In genomic region chr14:46807927-46808326, GRCm38 (mm10) we compare ENCODE assay signal across 30 mouse cellular contexts. TPM values are rescaled to one million over a fixed set of nuclear protein-coding genes. Genes with fewer than 3 reads are reported as not detected.
DNase-seq lines count a peak whose midpoint lies in the region; ATAC-seq and TF ChIP-seq lines count a peak whose summit lies in the region.
"Had no signal": no experiment of that assay in that cellular context is flagged by ENCODE, and none has a peak within 500 bp of the region (broad histone marks: within the 10 kb centered on the region; RNA-seq: fewer than 3 reads in every experiment).

No protein-coding gene starts in this region.

- H3K4me3 ChIP-seq in MEL (ENCODE audit: control insufficient read depth in 1 of 2, insufficient read depth in 1 of 2, low read depth in 2 of 2, low read length in 2 of 2), result no peak overlapping the region
- no peak overlapping the region for H3K4me3 ChIP-seq in macrophage (ENCODE audit: inconsistent target)
- no peak overlapping the region for H3K4me3 ChIP-seq in intestine, embryonic 16.5 days (ENCODE audit: low read length)
- H3K4me3 ChIP-seq: embryonic facial prominence, embryonic 12.5 days; layer of hippocampus, adult 2 months; left cerebral cortex, adult 2 months; limb, embryonic 10.5 days; limb, embryonic 15.5 days; liver, embryonic 13.5 days; megakaryocyte, embryonic 14.5 days; midbrain, embryonic 12.5 days had no signal

- no peak overlapping the region for H3K4me2 ChIP-seq in intestine, embryonic 16.5 days (ENCODE audit: low read depth, low read length)
- H3K4me2 ChIP-seq: embryonic facial prominence, embryonic 12.5 days; heart, embryonic 11.5 days; hindbrain, embryonic 14.5 days; limb, embryonic 15.5 days; liver, embryonic 13.5 days; midbrain, embryonic 12.5 days had no signal

- no peak overlapping the region for H3K9ac ChIP-seq in MEL (ENCODE audit: control insufficient read depth, low read depth, low read length, poor library complexity, severe bottlenecking)
- H3K9ac ChIP-seq in intestine, embryonic 16.5 days (ENCODE audit: low read depth, low read length), result no peak overlapping the region
- H3K9ac ChIP-seq: embryonic facial prominence, embryonic 12.5 days; hindbrain, embryonic 14.5 days; limb, embryonic 15.5 days; liver, embryonic 13.5 days; midbrain, embryonic 12.5 days had no signal

- no peak for ATAC-seq in intestine, embryonic 16.5 days
- ATAC-seq: forebrain, embryonic 14.5 days; inflammation-experienced regulatory T-cells, adult 6 months had no signal

- peak; percentile 47 to 54 for DNase-seq in B cell, adult 2 months
- no peak for DNase-seq in MEL (ENCODE audit: low read depth, low spot score)
- DNase-seq in splenic B cell, adult 2 months (ENCODE audit: low read depth, low spot score), result peak; percentile 71
- DNase-seq in left cerebral cortex, adult 9 months (ENCODE audit: low spot score in 2 of 2), result no peak
- DNase-seq: adrenal gland, postnatal 25 days; cerebellum, adult 18-20 months; cerebellum, postnatal 14 days; gastrocnemius, postnatal 14 days; heart, adult 18-20 months; heart, postnatal 4 days; kidney, adult 18-20 months; kidney, postnatal 36 days; liver, embryonic 13.5 days; lung, adult 18-20 months; lung, postnatal 10 days; right cerebral cortex, adult 18-20 months; spleen, adult 18-20 months had no signal

- H3K27ac ChIP-seq in MEL (ENCODE audit: control insufficient read depth, low read depth, low read length) (no peak overlapping the region), macrophage (peak overlapping the region; percentile 32)
- H3K27ac ChIP-seq in intestine, embryonic 16.5 days (ENCODE audit: low read length), result no peak overlapping the region
- H3K27ac ChIP-seq: embryonic facial prominence, embryonic 12.5 days; hindbrain, embryonic 14.5 days; layer of hippocampus, adult 2 months; left cerebral cortex, adult 2 months; limb, embryonic 10.5 days; limb, embryonic 15.5 days; liver, embryonic 13.5 days; midbrain, embryonic 12.5 days had no signal

- no peaks in the 10 kb centered on the region for H3K9me3 ChIP-seq in MEL (replicated peaks; ENCODE audit: insufficient read depth, low read length)
- H3K9me3 ChIP-seq in intestine, embryonic 16.5 days (ENCODE audit: control insufficient read depth, low read length), result no peaks in the 10 kb centered on the region
- H3K9me3 ChIP-seq: embryonic facial prominence, embryonic 12.5 days; limb, embryonic 10.5 days; limb, embryonic 15.5 days; liver, embryonic 13.5 days; megakaryocyte, embryonic 14.5 days; midbrain, embryonic 12.5 days had no signal

- TF ChIP-seq CTCF in MEL (IDR thresholded peaks at IDR 0.05 in 2 of 3, conservative IDR thresholded peaks at IDR 0.05 in 1 of 3; ENCODE audit: control insufficient read depth in 1 of 3, insufficient read depth in 1 of 3, low read depth in 2 of 3, low read length in 3 of 3, poor library complexity in 1 of 3, severe bottlenecking in 1 of 3), result no peak

- H3K79me2 ChIP-seq in MEL (ENCODE audit: control insufficient read depth, insufficient read depth, low read length, poor library complexity) (no peaks in the 10 kb centered on the region), macrophage (ENCODE audit: inconsistent target) (no peaks in the 10 kb centered on the region)

- H3K36me3 ChIP-seq in MEL (ENCODE audit: control insufficient read depth in 1 of 2, insufficient read depth in 2 of 2, low read length in 2 of 2) (peaks cover 0 to 16% of the 10 kb centered on the region in 2 experiments; a peak in 3 of 4 replicates), macrophage (ENCODE audit: inconsistent target) (peaks cover 21% of the 10 kb centered on the region)
- H3K36me3 ChIP-seq in splenic B cell, adult 2 months (ENCODE audit: control insufficient read depth, insufficient read depth, low read length, poor library complexity, severe bottlenecking), result peaks cover under 1% of the 10 kb centered on the region; the same call in 1 of the 2 replicates
- H3K36me3 ChIP-seq in intestine, embryonic 16.5 days (ENCODE audit: control insufficient read depth, insufficient read depth, low read length), result no peaks in the 10 kb centered on the region

- H3K4me1 ChIP-seq in MEL (ENCODE audit: control insufficient read depth in 1 of 2, insufficient read depth in 2 of 2, low read length in 2 of 2), result peaks cover 2 to 5% of the 10 kb centered on the region in 2 experiments; a peak in 2 of 4 replicates
- no peaks in the 10 kb centered on the region for H3K4me1 ChIP-seq in intestine, embryonic 16.5 days (ENCODE audit: control insufficient read depth, insufficient read depth, low read length)
- H3K4me1 ChIP-seq: embryonic facial prominence, embryonic 12.5 days; limb, embryonic 10.5 days; limb, embryonic 15.5 days; liver, embryonic 13.5 days; midbrain, embryonic 12.5 days had no signal

- WGBS in macrophage (ENCODE audit: missing documents), result 3% methylated on average over 3 of the region's 3 CpGs
- 80% methylated on average over 3 of the region's 3 CpGs for WGBS in intestine, embryonic 16.5 days

- no peak for TF ChIP-seq RAD21 in MEL (IDR thresholded peaks at IDR 0.05; ENCODE audit: low read depth, low read length)

- TF ChIP-seq POLR2A in MEL (IDR thresholded peaks at IDR 0.05; ENCODE audit: control insufficient read depth in 1 of 2, insufficient read depth in 1 of 2, low read depth in 1 of 2, low read length in 2 of 2, poor library complexity in 1 of 2), result no peak

- H3K27me3 ChIP-seq in MEL (ENCODE audit: control insufficient read depth in 1 of 2, insufficient read depth in 2 of 2, low read length in 2 of 2), result no peaks in the 10 kb centered on the region
- no peaks in the 10 kb centered on the region for H3K27me3 ChIP-seq in splenic B cell, adult 2 months (ENCODE audit: control insufficient read depth, insufficient read depth, low read length, poor library complexity, severe bottlenecking)
- no peaks in the 10 kb centered on the region for H3K27me3 ChIP-seq in intestine, embryonic 16.5 days (replicated peaks; ENCODE audit: control insufficient read depth, insufficient read depth, low read length)
- H3K27me3 ChIP-seq: embryonic facial prominence, embryonic 12.5 days; limb, embryonic 15.5 days; liver, embryonic 13.5 days; megakaryocyte, embryonic 14.5 days; midbrain, embryonic 12.5 days had no signal

- no peak for TF ChIP-seq EP300 in MEL (IDR thresholded peaks at IDR 0.05; ENCODE audit: low read depth in 1 of 2, low read length in 2 of 2)

TF ChIP-seq in MEL, 35 proteins besides CTCF, POLR2A, EP300 and RAD21 (continues in another document):
- TF ChIP-seq ELF1 (IDR thresholded peaks at IDR 0.05; ENCODE audit: low read depth, low read length) (no peak), ZMIZ1 (IDR thresholded peaks at IDR 0.05; ENCODE audit: low read depth, low read length) (no peak), RCOR1 (IDR thresholded peaks at IDR 0.05; ENCODE audit: low read depth, low read length) (no peak), CHD1 (IDR thresholded peaks at IDR 0.05; ENCODE audit: low read depth, low read length) (no peak), BHLHE40 (IDR thresholded peaks at IDR 0.05; ENCODE audit: borderline replicate concordance, low read depth, low read length) (no peak), SMC3 (IDR thresholded peaks at IDR 0.05; ENCODE audit: low read depth, low read length) (no peak), KAT2A (conservative IDR thresholded peaks at IDR 0.05; ENCODE audit: low read depth, low read length) (no peak)

RNA-seq across cellular contexts. Expression of gene Gmfb, which starts 14.1 kb away (rescaled TPM):
- total RNA-seq in MEL (2012; rRNA removed), result 53.0 and 59.6 TPM in 2 replicates
- polyA plus RNA-seq in MEL (2012; ENCODE audit: insufficient read depth in 1 of 2, insufficient read length in 2 of 2, low read depth in 1 of 2, low replicate concordance in 2 of 2, missing spikeins in 1 of 2), result 10 to 100 TPM in 1 of 2 experiments, not detected in 1; 55.6 TPM
- total RNA-seq in macrophage (2018; cell fraction: chromatin; rRNA removed), result 100 to 1,000 TPM in 14 of 26 experiments, 10 to 100 TPM in 12; 56.6 to 148 (median 101) TPM
- 100 to 1,000 TPM in 13 of 26 experiments, 10 to 100 TPM in 13; 67.0 to 133 (median 102) TPM for total RNA-seq in macrophage (2018; cell fraction: cytosol; rRNA removed)
- 100 to 1,000 TPM in 8 of 26 experiments, 10 to 100 TPM in 18; 64.3 to 147 (median 86.8) TPM for total RNA-seq in macrophage (2018; cell fraction: nucleus; rRNA removed)
- polyA plus RNA-seq in macrophage (2018), result 85.9 to 98.4 TPM (median 87.9 TPM) in 3 replicates
- polyA plus RNA-seq in intestine, embryonic 16.5 days (2015; fragmentation: Nextera tagmentation; extraction: Ambion mirVana), result 47.5 and 51.2 TPM in 2 replicates

RNA-seq across cellular contexts. Expression of gene Cnih1, which starts 19.7 kb away (rescaled TPM):
- total RNA-seq in MEL (2012; rRNA removed), result 49.3 and 50.6 TPM in 2 replicates
- polyA plus RNA-seq in MEL (2012; ENCODE audit: insufficient read depth in 1 of 2, insufficient read length in 2 of 2, low read depth in 1 of 2, low replicate concordance in 2 of 2, missing spikeins in 1 of 2), result 100 to 1,000 TPM in 1 of 2 experiments, not detected in 1; 155 TPM
- total RNA-seq in macrophage (2018; cell fraction: chromatin; rRNA removed), result 10 to 100 TPM in 3 of 26 experiments, 1 to 10 TPM in 23; 1.1 to 26.7 (median 7.0) TPM
- total RNA-seq in macrophage (2018; cell fraction: cytosol; rRNA removed), result 10 to 100 TPM; 57.6 to 99.6 (median 79.9) TPM
- 100 to 1,000 TPM in 2 of 26 experiments, 10 to 100 TPM in 24; 11.6 to 114 (median 32.7) TPM for total RNA-seq in macrophage (2018; cell fraction: nucleus; rRNA removed)
- polyA plus RNA-seq in macrophage (2018), result 83.7 to 122 TPM (median 95.7 TPM) in 3 replicates
- 195 and 204 TPM in 2 replicates for polyA plus RNA-seq in intestine, embryonic 16.5 days (2015; fragmentation: Nextera tagmentation; extraction: Ambion mirVana)

RNA-seq across cellular contexts. Expression of gene Cgrrf1, which starts 24.0 kb away (rescaled TPM):
- 18.3 and 19.3 TPM in 2 replicates for total RNA-seq in MEL (2012; rRNA removed)
- polyA plus RNA-seq in MEL (2012; ENCODE audit: insufficient read depth in 1 of 2, insufficient read length in 2 of 2, low read depth in 1 of 2, low replicate concordance in 2 of 2, missing spikeins in 1 of 2) (10 to 100 TPM in 1 of 2 experiments, not detected in 1; 26.2 TPM), macrophage (2018) (21.6 to 33.5 TPM (median 29.1 TPM) in 3 replicates)
- 10 to 100 TPM in 24 of 26 experiments, 1 to 10 TPM in 2; 7.5 to 61.0 (median 28.1) TPM for total RNA-seq in macrophage (2018; cell fraction: chromatin; rRNA removed)
- 10 to 100 TPM; 17.5 to 31.3 (median 24.5) TPM for total RNA-seq in macrophage (2018; cell fraction: cytosol; rRNA removed)
- total RNA-seq in macrophage (2018; cell fraction: nucleus; rRNA removed), result 10 to 100 TPM; 14.7 to 74.1 (median 25.1) TPM
- 21.9 and 24.0 TPM in 2 replicates for polyA plus RNA-seq in intestine, embryonic 16.5 days (2015; fragmentation: Nextera tagmentation; extraction: Ambion mirVana)

RNA-seq across cellular contexts. Expression of gene Cdkn3, which starts 47.6 kb away (rescaled TPM):
- total RNA-seq in MEL (2012; rRNA removed), result 15.7 and 17.6 TPM in 2 replicates
- polyA plus RNA-seq in MEL (2012; ENCODE audit: insufficient read depth in 1 of 2, insufficient read length in 2 of 2, low read depth in 1 of 2, low replicate concordance in 2 of 2, missing spikeins in 1 of 2) (10 to 100 TPM in 1 of 2 experiments, not detected in 1; 19.6 TPM), macrophage (2018) (1.2 to 6.6 TPM (median 3.8 TPM) in 3 replicates)
- total RNA-seq in macrophage (2018; cell fraction: chromatin; rRNA removed), result 1 to 10 TPM in 12 of 26 experiments, under 1 TPM in 7, not detected in 7; 0.29 to 8.7 (median 1.4) TPM
- 1 to 10 TPM; 1.1 to 7.4 (median 3.1) TPM for total RNA-seq in macrophage (2018; cell fraction: cytosol; rRNA removed)
- 1 to 10 TPM in 12 of 26 experiments, under 1 TPM in 5, not detected in 9; 0.29 to 4.4 (median 1.5) TPM for total RNA-seq in macrophage (2018; cell fraction: nucleus; rRNA removed)
- polyA plus RNA-seq in intestine, embryonic 16.5 days (2015; fragmentation: Nextera tagmentation; extraction: Ambion mirVana), result 53.8 and 61.1 TPM in 2 replicates

Comparison
In these comparisons a context has a peak if more than half of its experiments do, and no peak if none do; other contexts are left out.
1. DNase-seq: peak in B cell, adult 2 months (2 of 2) and splenic B cell, adult 2 months (single experiment); none in MEL (single experiment) and left cerebral cortex, adult 9 months (0 of 2).